Comparison of ENCODE assay signal across 9 mouse cellular contexts in the genomic region with DNA sequence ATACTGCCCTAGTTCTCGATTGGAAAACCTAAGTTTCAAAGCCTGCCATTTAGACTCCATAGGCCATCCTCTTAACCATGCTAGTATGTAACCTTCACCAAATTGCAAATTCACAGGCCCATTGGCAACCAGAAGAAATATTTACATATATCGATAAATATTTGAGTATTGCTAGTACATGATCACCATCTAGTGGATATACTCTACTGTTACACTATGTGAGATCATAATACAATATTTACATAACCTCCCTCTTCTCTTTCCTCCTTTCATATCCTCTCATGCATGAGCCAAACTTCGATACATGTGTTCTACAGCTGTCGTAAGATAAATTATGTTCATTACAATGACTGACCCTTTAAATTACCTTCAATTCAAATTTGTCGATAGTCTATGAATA. TPM values are rescaled to one million over a fixed set of nuclear protein-coding genes. Genes with fewer than 3 reads are reported as not detected.
DNase-seq lines count a peak whose midpoint lies in the region; ATAC-seq and TF ChIP-seq lines count a peak whose summit lies in the region.
"Had no signal": no experiment of that assay in that cellular context is flagged by ENCODE, and none has a peak within 500 bp of the region (broad histone marks: within the 10 kb centered on the region; RNA-seq: fewer than 3 reads in every experiment).

No protein-coding gene starts in this region.

- H3K9me3 ChIP-seq in lung, embryonic 14.5 days (ENCODE audit: low read depth, low read length), result no peaks in the 10 kb centered on the region
- no peaks in the 10 kb centered on the region for H3K9me3 ChIP-seq in liver, embryonic 12.5 days (replicated peaks)
- H3K9me3 ChIP-seq in kidney, embryonic 14.5 days (ENCODE audit: control insufficient read depth, low read length), result no peaks in the 10 kb centered on the region
- H3K9me3 ChIP-seq in heart, embryonic 12.5 days (replicated peaks), result no peaks in the 10 kb centered on the region
- H3K9me3 ChIP-seq: limb, embryonic 15.5 days had no signal

- H3K27ac ChIP-seq in lung, embryonic 14.5 days (ENCODE audit: low read depth), result no peak overlapping the region
- H3K27ac ChIP-seq in liver, embryonic 12.5 days, result peak overlapping the region; percentile 100
- no peak overlapping the region for H3K27ac ChIP-seq in kidney, embryonic 14.5 days (ENCODE audit: low read depth, low read length)
- H3K27ac ChIP-seq in heart, embryonic 12.5 days (ENCODE audit: poor library complexity, severe bottlenecking), result no peak overlapping the region
- H3K27ac ChIP-seq: limb, embryonic 15.5 days had no signal

- WGBS in lung, embryonic 14.5 days, result 38% methylated on average over 5 of the region's 5 CpGs
- 50% methylated on average over 5 of the region's 5 CpGs for whole genome bisulfite sequencing in liver, embryonic 12.5 days (ENCODE audit: insufficient replicate concordance)
- WGBS in kidney, embryonic 14.5 days, result 69% methylated on average over 5 of the region's 5 CpGs
- WGBS in heart, embryonic 12.5 days, result 77% methylated on average over 5 of the region's 5 CpGs

- no peak overlapping the region for H3K9ac ChIP-seq in lung, embryonic 14.5 days
- H3K9ac ChIP-seq in liver, embryonic 12.5 days, result peak overlapping the region; percentile 67
- no peak overlapping the region for H3K9ac ChIP-seq in kidney, embryonic 14.5 days (ENCODE audit: low read depth, low read length)
- no peak overlapping the region for H3K9ac ChIP-seq in heart, embryonic 12.5 days
- H3K9ac ChIP-seq: limb, embryonic 15.5 days had no signal

- H3K4me1 ChIP-seq in lung, embryonic 14.5 days (ENCODE audit: insufficient read depth), result no peaks in the 10 kb centered on the region
- peaks cover 97% of the 10 kb centered on the region for H3K4me1 ChIP-seq in liver, embryonic 12.5 days
- no peaks in the 10 kb centered on the region for H3K4me1 ChIP-seq in kidney, embryonic 14.5 days (ENCODE audit: control insufficient read depth, insufficient read depth, low read length)
- H3K4me1 ChIP-seq in heart, embryonic 12.5 days (replicated peaks), result no peaks in the 10 kb centered on the region
- H3K4me1 ChIP-seq: limb, embryonic 15.5 days had no signal

- peak; percentile 58 for DNase-seq in lung, embryonic 14.5 days
- no peak for DNase-seq in lung, postnatal 10 days
- peak; percentile 61 for DNase-seq in splenic B cell, adult 2 months (ENCODE audit: low read depth, low spot score)
- DNase-seq in layer of hippocampus, postnatal 14 days (ENCODE audit: low spot score in 2 of 2), result no peak

- H3K4me3 ChIP-seq in lung, embryonic 14.5 days (ENCODE audit: low read depth, low read length), result no peak overlapping the region
- H3K4me3 ChIP-seq in liver, embryonic 12.5 days, result no peak overlapping the region
- no peak overlapping the region for H3K4me3 ChIP-seq in kidney, embryonic 14.5 days (ENCODE audit: low read length)
- H3K4me3 ChIP-seq in heart, embryonic 12.5 days, result no peak overlapping the region
- H3K4me3 ChIP-seq: limb, embryonic 15.5 days had no signal

- H3K4me2 ChIP-seq in lung, embryonic 14.5 days, result no peak overlapping the region
- H3K4me2 ChIP-seq in liver, embryonic 12.5 days, result peak overlapping the region; percentile 61; the same call in 1 of the 2 replicates
- H3K4me2 ChIP-seq in kidney, embryonic 14.5 days (replicated peaks; ENCODE audit: low read depth, low read length), result no peak overlapping the region
- no peak overlapping the region for H3K4me2 ChIP-seq in heart, embryonic 12.5 days
- H3K4me2 ChIP-seq: limb, embryonic 15.5 days had no signal

- no peaks in the 10 kb centered on the region for H3K36me3 ChIP-seq in lung, embryonic 14.5 days (ENCODE audit: insufficient read depth)
- no peaks in the 10 kb centered on the region for H3K36me3 ChIP-seq in liver, embryonic 12.5 days
- no peaks in the 10 kb centered on the region for H3K36me3 ChIP-seq in splenic B cell, adult 2 months (ENCODE audit: control insufficient read depth, insufficient read depth, low read length, poor library complexity, severe bottlenecking)
- no peaks in the 10 kb centered on the region for H3K36me3 ChIP-seq in kidney, embryonic 14.5 days (ENCODE audit: control insufficient read depth, insufficient read depth, low read length)
- H3K36me3 ChIP-seq in heart, embryonic 12.5 days, result no peaks in the 10 kb centered on the region
- H3K36me3 ChIP-seq: limb, embryonic 15.5 days had no signal

- no peaks in the 10 kb centered on the region for H3K27me3 ChIP-seq in lung, embryonic 14.5 days (ENCODE audit: insufficient read depth, low read length)
- no peaks in the 10 kb centered on the region for H3K27me3 ChIP-seq in liver, embryonic 12.5 days (replicated peaks)
- no peaks in the 10 kb centered on the region for H3K27me3 ChIP-seq in splenic B cell, adult 2 months (ENCODE audit: control insufficient read depth, insufficient read depth, low read length, poor library complexity, severe bottlenecking)
- no peaks in the 10 kb centered on the region for H3K27me3 ChIP-seq in kidney, embryonic 14.5 days (ENCODE audit: control insufficient read depth, insufficient read depth, low read length)
- no peaks in the 10 kb centered on the region for H3K27me3 ChIP-seq in heart, embryonic 12.5 days (replicated peaks)
- H3K27me3 ChIP-seq: limb, embryonic 15.5 days had no signal

- peak; percentile 52 for ATAC-seq in lung, embryonic 14.5 days (ENCODE audit: insufficient read depth)
- peak; percentile 82 for ATAC-seq in common myeloid progenitor, adult 5-6 weeks (replicated peaks; ENCODE audit: low read depth, poor library complexity, severe bottlenecking)
- no peak for ATAC-seq in liver, embryonic 12.5 days
- ATAC-seq in kidney, embryonic 14.5 days (ENCODE audit: low FRiP score, low TSS enrichment), result no peak
- no peak for ATAC-seq in heart, embryonic 12.5 days (ENCODE audit: insufficient number of reproducible peaks, low FRiP score)

- TF ChIP-seq CTCF in lung, embryonic 14.5 days (IDR thresholded peaks at IDR 0.05; ENCODE audit: low read depth), result peak; percentile 65

RNA-seq across cellular contexts. Expression of gene Cpox, which starts 7.1 kb away (rescaled TPM):
- 22.7 and 23.7 TPM in 2 replicates for polyA plus RNA-seq in lung, embryonic 14.5 days (2014; fragmentation: Nextera tagmentation; extraction: Ambion mirVana)
- 57.3 and 76.1 TPM in 2 replicates for total RNA-seq in common myeloid progenitor, adult 5-6 weeks (2017)
- 692 and 703 TPM in 2 replicates for polyA plus RNA-seq in liver, embryonic 12.5 days (2016; fragmentation: Nextera tagmentation; extraction: Ambion mirVana)
- 10 to 100 TPM; 45.4 to 53.0 TPM for total RNA-seq in layer of hippocampus, postnatal 14 days (2021)
- 22.3 and 29.6 TPM in 2 replicates for polyA plus RNA-seq in kidney, embryonic 14.5 days (2014; fragmentation: Nextera tagmentation; extraction: Ambion mirVana)
- polyA plus RNA-seq in heart, embryonic 12.5 days (2016; fragmentation: Nextera tagmentation; extraction: Ambion mirVana), result 39.9 and 48.0 TPM in 2 replicates

RNA-seq across cellular contexts. Expression of gene E330017A01Rik, which starts 24.5 kb away (rescaled TPM):
- polyA plus RNA-seq in lung, embryonic 14.5 days (2014; fragmentation: Nextera tagmentation; extraction: Ambion mirVana), result not detected in 2 replicates
- not detected in 2 replicates for total RNA-seq in common myeloid progenitor, adult 5-6 weeks (2017)
- polyA plus RNA-seq in liver, embryonic 12.5 days (2016; fragmentation: Nextera tagmentation; extraction: Ambion mirVana), result not detected in 2 replicates
- total RNA-seq in layer of hippocampus, postnatal 14 days (2021), result not detected
- polyA plus RNA-seq in kidney, embryonic 14.5 days (2014; fragmentation: Nextera tagmentation; extraction: Ambion mirVana), result 0.17 and 0.39 TPM in 2 replicates
- polyA plus RNA-seq in heart, embryonic 12.5 days (2016; fragmentation: Nextera tagmentation; extraction: Ambion mirVana), result 0.17 TPM in 1 of 2 replicates, not detected in the other
- polyA plus RNA-seq: limb, embryonic 15.5 days had no signal

RNA-seq across cellular contexts. Expression of gene Gm813, which starts 46.2 kb away (rescaled TPM):
- not detected in 2 replicates for polyA plus RNA-seq in lung, embryonic 14.5 days (2014; fragmentation: Nextera tagmentation; extraction: Ambion mirVana)
- total RNA-seq in common myeloid progenitor, adult 5-6 weeks (2017), result not detected in 2 replicates
- not detected in 2 replicates for polyA plus RNA-seq in liver, embryonic 12.5 days (2016; fragmentation: Nextera tagmentation; extraction: Ambion mirVana)
- total RNA-seq in layer of hippocampus, postnatal 14 days (2021), result not detected
- not detected in 2 replicates for polyA plus RNA-seq in kidney, embryonic 14.5 days (2014; fragmentation: Nextera tagmentation; extraction: Ambion mirVana)
- polyA plus RNA-seq in heart, embryonic 12.5 days (2016; fragmentation: Nextera tagmentation; extraction: Ambion mirVana), result not detected in 2 replicates
- polyA plus RNA-seq: limb, embryonic 15.5 days had no signal

RNA-seq across cellular contexts. Expression of gene Gpr15, which starts 55.8 kb away (rescaled TPM):
- polyA plus RNA-seq in lung, embryonic 14.5 days (2014; fragmentation: Nextera tagmentation; extraction: Ambion mirVana), result 0.11 TPM in 1 of 2 replicates, not detected in the other
- total RNA-seq in common myeloid progenitor, adult 5-6 weeks (2017), result not detected in 2 replicates
- not detected in 2 replicates for polyA plus RNA-seq in liver, embryonic 12.5 days (2016; fragmentation: Nextera tagmentation; extraction: Ambion mirVana)
- not detected for total RNA-seq in layer of hippocampus, postnatal 14 days (2021)
- 0.11 TPM in 1 of 2 replicates, not detected in the other for polyA plus RNA-seq in kidney, embryonic 14.5 days (2014; fragmentation: Nextera tagmentation; extraction: Ambion mirVana)
- not detected in 2 replicates for polyA plus RNA-seq in heart, embryonic 12.5 days (2016; fragmentation: Nextera tagmentation; extraction: Ambion mirVana)
- polyA plus RNA-seq: limb, embryonic 15.5 days had no signal

Comparison
In these comparisons a context has a peak if more than half of its experiments do, and no peak if none do; other contexts are left out.
1. DNase-seq: peak in lung, embryonic 14.5 days (single experiment) and splenic B cell, adult 2 months (single experiment); none in lung, postnatal 10 days (single experiment) and layer of hippocampus, postnatal 14 days (0 of 2).
2. ATAC-seq: peak in lung, embryonic 14.5 days (single experiment) and common myeloid progenitor, adult 5-6 weeks (single experiment); none in liver, embryonic 12.5 days (single experiment), kidney, embryonic 14.5 days (single experiment) and heart, embryonic 12.5 days (single experiment).
3. RNA of gene Cpox, which starts 7.1 kb away (polyA plus RNA-seq): 692 to 703 TPM in liver, embryonic 12.5 days; 39.9 to 48.0 TPM in heart, embryonic 12.5 days, 22.3 to 29.6 TPM in kidney, embryonic 14.5 days and 22.7 to 23.7 TPM in lung, embryonic 14.5 days; every median in the first group is over 10 times any median in the second.